Mouse (Mus musculus) heart, postnatal 0 days (tissue): Measurements from ENCODE around the gene Casp9.

Experiments used
- CTCF ChIP-seq: IDR thresholded peaks from 2 replicates; pipeline ENCODE4 v1.5.1; 2016; ENCODE audit warnings: antibody characterized with exemption, control low read depth, low read depth
- EP300 ChIP-seq: IDR thresholded peaks from 2 replicates; pipeline ENCODE4 v1.6.1; 2016; ENCODE audit warnings: antibody characterized with exemption, low read depth

- no peak for TF ChIP-seq EP300
- TF ChIP-seq CTCF, result 0 out of 2 replicates have a peak, but pooled peaks have one; percentile 19
These were observed 34.8 kb downstream of the Casp9 start for GRCm38 (mm10) chr4:141828177-141828576.
